Mouse (Mus musculus) erythroblast, embryonic 14.5 days (primary cell): Measurements from ENCODE around the gene 6030468B19Rik.

Source experiments
- GATA1 ChIP-seq: IDR thresholded peaks from 2 replicates; pipeline ENCODE4 v1.6.1; 2012; ENCODE audit warnings: low read length, inconsistent platforms, mixed read lengths
- TAL1 ChIP-seq: IDR thresholded peaks from 3 replicates; pipeline ENCODE4 v1.6.1; 2012; ENCODE audit warnings: low read length, inconsistent platforms, mixed read lengths

DNA sequence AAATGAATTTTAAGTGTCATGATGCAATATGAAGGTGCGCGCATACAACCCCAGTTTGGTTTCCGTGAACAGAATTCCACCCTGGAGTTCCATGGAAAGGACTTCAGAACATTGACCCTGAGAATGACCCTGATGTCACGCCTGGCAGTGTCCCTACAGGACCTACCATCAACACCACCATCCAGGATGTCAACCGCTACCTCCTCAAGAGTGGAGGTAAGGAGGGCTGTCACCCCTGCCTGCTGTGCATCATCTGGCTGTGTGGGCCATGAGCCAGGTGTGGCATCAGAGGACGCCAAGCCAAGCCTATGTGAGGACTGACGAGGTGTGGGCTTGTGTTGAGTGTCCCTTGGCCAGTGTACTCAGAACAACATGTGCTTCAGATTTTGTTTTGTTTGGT lies 41.6 kb upstream of the 6030468B19Rik start:
- TF ChIP-seq GATA1 (no peak), TAL1 (no peak)
